ENCODE assay signal across 21 mouse cellular contexts in the genomic region with DNA sequence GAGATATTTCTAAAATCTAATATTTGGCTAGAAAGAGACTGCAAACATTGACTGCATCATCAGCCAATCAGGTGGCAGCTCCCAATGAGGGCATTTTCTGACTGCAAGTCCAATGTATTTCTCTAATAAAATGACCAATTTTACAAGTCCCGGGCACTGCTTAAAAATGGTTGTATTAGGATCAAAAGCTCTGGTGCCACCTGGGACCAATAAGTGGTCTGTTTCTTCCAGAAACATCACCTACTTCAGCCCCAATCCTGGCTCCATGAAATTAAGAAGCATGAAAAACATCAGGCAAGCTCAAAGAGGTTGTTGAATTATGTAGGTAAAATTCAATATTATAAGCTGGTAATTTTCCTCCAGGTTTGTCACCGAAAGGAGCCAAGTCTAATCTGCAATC.
A peak's percentile ranks its signal among the peaks of the same experiment; 100 is the strongest.
DNase-seq lines count a peak whose midpoint lies in the region; ATAC-seq and TF ChIP-seq lines count a peak whose summit lies in the region.
"Had no signal": no experiment of that assay in that cellular context is flagged by ENCODE, and none has a peak within 500 bp of the region (broad histone marks: within the 10 kb centered on the region; RNA-seq: fewer than 3 reads in every experiment).

No protein-coding gene starts in this region.

- no peaks in the 10 kb centered on the region for H3K36me3 ChIP-seq in limb, embryonic 12.5 days
- H3K36me3 ChIP-seq in limb, embryonic 10.5 days = no peaks in the 10 kb centered on the region
- no peaks in the 10 kb centered on the region for H3K36me3 ChIP-seq in limb, embryonic 13.5 days
- no peaks in the 10 kb centered on the region for H3K36me3 ChIP-seq in limb, embryonic 14.5 days (ENCODE audit: control insufficient read depth, insufficient read depth, low read length)
- H3K36me3 ChIP-seq: G1E had no signal

- H3K9ac ChIP-seq in limb, embryonic 12.5 days (replicated peaks) = no peak overlapping the region
- H3K9ac ChIP-seq in limb, embryonic 13.5 days = no peak overlapping the region
- no peak overlapping the region for H3K9ac ChIP-seq in limb, embryonic 14.5 days (ENCODE audit: low read depth, low read length, severe bottlenecking)

- no peak overlapping the region for H3K4me2 ChIP-seq in limb, embryonic 12.5 days
- peak overlapping the region; percentile 27; the same call in 1 of the 2 replicates for H3K4me2 ChIP-seq in limb, embryonic 13.5 days (replicated peaks)
- no peak overlapping the region for H3K4me2 ChIP-seq in limb, embryonic 14.5 days (replicated peaks; ENCODE audit: low read depth, low read length, severe bottlenecking)

- no peaks in the 10 kb centered on the region for H3K27me3 ChIP-seq in limb, embryonic 12.5 days
- no peaks in the 10 kb centered on the region for H3K27me3 ChIP-seq in limb, embryonic 10.5 days (ENCODE audit: low read depth, poor library complexity, severe bottlenecking)
- H3K27me3 ChIP-seq in limb, embryonic 13.5 days = 0 out of 2 replicates have a peak, but pooled peaks cover 6% of the 10 kb centered on the region
- H3K27me3 ChIP-seq in limb, embryonic 14.5 days (ENCODE audit: control insufficient read depth, insufficient read depth, low read length) = no peaks in the 10 kb centered on the region
- H3K27me3 ChIP-seq: CH12.LX, Patski had no signal

- no peak for TF ChIP-seq POLR2A in limb, embryonic 14.5 days (IDR thresholded peaks at IDR 0.05; ENCODE audit: borderline replicate concordance, extremely low read depth, insufficient read depth, insufficient read length)

- H3K9me3 ChIP-seq in limb, embryonic 12.5 days = no peaks in the 10 kb centered on the region
- H3K9me3 ChIP-seq in limb, embryonic 10.5 days (replicated peaks) = no peaks in the 10 kb centered on the region
- H3K9me3 ChIP-seq in limb, embryonic 13.5 days = no peaks in the 10 kb centered on the region
- H3K9me3 ChIP-seq in limb, embryonic 14.5 days (ENCODE audit: control insufficient read depth, low read length) = no peaks in the 10 kb centered on the region
- H3K9me3 ChIP-seq: G1E had no signal

- no peak for DNase-seq in limb, embryonic 10.5 days (ENCODE audit: low spot score)
- DNase-seq in limb, embryonic 14.5 days (ENCODE audit: low spot score) = peak; percentile 81
- no peak for DNase-seq in left cerebral cortex, adult 11 months (ENCODE audit: low spot score)
- no peak for DNase-seq in gastrocnemius, postnatal 25 days
- DNase-seq: adrenal gland, adult 2 months; adrenal gland, adult 8-10 months; adrenal gland, postnatal 10 days; adrenal gland, postnatal 14 days; adrenal gland, postnatal 25 days; adrenal gland, postnatal 36 days; B cell, adult 2 months; cerebellum, adult 11 months; cerebellum, adult 11-12 months; cerebellum, adult 18-20 months had no signal

- H3K4me3 ChIP-seq in limb, embryonic 12.5 days (replicated peaks) = no peak overlapping the region
- H3K4me3 ChIP-seq in limb, embryonic 10.5 days = no peak overlapping the region
- no peak overlapping the region for H3K4me3 ChIP-seq in limb, embryonic 13.5 days
- H3K4me3 ChIP-seq in limb, embryonic 14.5 days (replicated peaks; ENCODE audit: low read length) = no peak overlapping the region

- peak overlapping the region; percentile 41; the same call in 1 of the 2 replicates for H3K27ac ChIP-seq in limb, embryonic 12.5 days
- no peak overlapping the region for H3K27ac ChIP-seq in limb, embryonic 10.5 days
- H3K27ac ChIP-seq in limb, embryonic 13.5 days = no peak overlapping the region; the same call in 1 of the 2 replicates
- no peak overlapping the region for H3K27ac ChIP-seq in limb, embryonic 14.5 days (replicated peaks; ENCODE audit: low read depth, low read length)

- H3K4me1 ChIP-seq in limb, embryonic 12.5 days (replicated peaks) = peaks cover 18% of the 10 kb centered on the region
- H3K4me1 ChIP-seq in limb, embryonic 10.5 days = peaks cover 4% of the 10 kb centered on the region; the same call in 1 of the 2 replicates
- peaks cover 17% of the 10 kb centered on the region for H3K4me1 ChIP-seq in limb, embryonic 13.5 days
- H3K4me1 ChIP-seq in limb, embryonic 14.5 days (ENCODE audit: control insufficient read depth, insufficient read depth, low read length) = 0 out of 2 replicates have a peak, but pooled peaks cover 3% of the 10 kb centered on the region

- ATAC-seq in limb, embryonic 12.5 days (ENCODE audit: insufficient number of reproducible peaks, insufficient read depth, low FRiP score, low TSS enrichment, low read depth) = no peak
- peak; percentile 85; the same call in 1 of the 2 replicates for ATAC-seq in limb, embryonic 13.5 days (ENCODE audit: low FRiP score, low read depth)
- 0 out of 2 replicates have a peak, but pooled peaks have one; percentile 41 for ATAC-seq in limb, embryonic 14.5 days (ENCODE audit: low FRiP score, low read depth)
- ATAC-seq: activated CD4-positive, CD25-positive, alpha-beta regulatory T cell, adult 4 months; CD4-positive, CD25-positive, alpha-beta regulatory T cell, adult 4 months; Patski had no signal

- WGBS in limb, embryonic 12.5 days = 45% methylated on average over 2 of the region's 2 CpGs
- WGBS in limb, embryonic 10.5 days = 84% methylated on average over 2 of the region's 2 CpGs
- 27% methylated on average over 2 of the region's 2 CpGs for WGBS in limb, embryonic 13.5 days
- whole genome bisulfite sequencing in limb, embryonic 14.5 days = 26% methylated on average over 2 of the region's 2 CpGs
